Mouse (Mus musculus): ENCODE measurements around the gene Slc39a9. TPM values are rescaled to one million over a fixed set of nuclear protein-coding genes. Genes with fewer than 3 reads are reported as not detected.
A peak's percentile ranks its signal among the peaks of the same experiment; 100 is the strongest.

Gene Slc39a9
- total and polyA plus RNA-seq, 2 experiments from 2014 or later: 19.4 to 20.7 TPM

- peaks cover 13% of the 10 kb centered on the region; the same call in 1 of the 2 replicates for H3K4me1 ChIP-seq (ENCODE audit: insufficient read depth)
- no peak overlapping the region for H3K9ac ChIP-seq
- H3K9me3 ChIP-seq (ENCODE audit: low read length): no peaks in the 10 kb centered on the region
- DNase-seq (peak; percentile 83), ATAC-seq (peak; percentile 88)
- WGBS: 34% methylated on average over 6 of the region's 6 CpGs
- TF ChIP-seq CTCF (IDR thresholded peaks at IDR 0.05; ENCODE audit: low read depth): no peak
- no peak overlapping the region for H3K4me2 ChIP-seq (ENCODE audit: low read depth)
- H3K4me3 ChIP-seq (ENCODE audit: low read depth, low read length): no peak overlapping the region
- no peaks in the 10 kb centered on the region for H3K27me3 ChIP-seq (ENCODE audit: insufficient read depth, low read length)
- H3K36me3 ChIP-seq (ENCODE audit: insufficient read depth): no peaks in the 10 kb centered on the region
- no peak overlapping the region for H3K27ac ChIP-seq (ENCODE audit: low read depth, low read length)
Observed at GRCm38 (mm10) chr12:80706915-80707604, 63.4 kb downstream of the Slc39a9 start.

DNA sequence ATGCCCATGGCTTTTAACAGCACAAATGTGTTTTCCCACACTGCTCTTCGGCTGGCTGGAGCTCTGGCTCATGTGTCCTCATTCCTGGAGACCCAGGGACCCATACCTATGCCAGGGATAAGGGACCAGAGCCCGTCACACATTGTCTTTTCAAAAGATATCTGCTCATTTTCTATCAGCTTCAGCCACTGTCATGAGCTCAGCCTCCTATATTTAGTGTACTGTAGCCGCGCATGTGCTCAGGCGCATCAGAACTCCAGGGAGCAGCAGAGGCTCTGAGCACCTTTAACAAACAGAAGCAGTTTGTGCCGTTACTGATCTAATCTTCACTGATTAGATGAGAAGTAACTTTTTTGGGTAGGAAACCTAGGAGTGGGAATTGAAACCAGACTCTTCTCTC lies 72.2 kb downstream of the Slc39a9 start:
- WGBS: 77% methylated on average over 6 of the region's 6 CpGs
- Histone ChIP-seq H3K4me3 (ENCODE audit: low read depth, low read length) (no peak overlapping the region), H3K4me2 (ENCODE audit: low read depth) (no peak overlapping the region), H3K27ac (ENCODE audit: low read depth, low read length) (no peak overlapping the region), H3K4me1 (ENCODE audit: insufficient read depth) (no peaks in the 10 kb centered on the region), H3K27me3 (ENCODE audit: insufficient read depth, low read length) (no peaks in the 10 kb centered on the region), H3K9ac (no peak overlapping the region), H3K36me3 (ENCODE audit: insufficient read depth) (no peaks in the 10 kb centered on the region), H3K9me3 (ENCODE audit: low read length) (no peaks in the 10 kb centered on the region)
- ATAC-seq (no peak), DNase-seq (no peak)
- no peak for TF ChIP-seq CTCF (IDR thresholded peaks at IDR 0.05; ENCODE audit: low read depth)

GRCm38 (mm10) chr12:80719141-80719540 lies 75.5 kb downstream of the Slc39a9 start:
- WGBS: 75% methylated on average over 2 of the region's 2 CpGs
- no peaks in the 10 kb centered on the region for H3K27me3 ChIP-seq (ENCODE audit: insufficient read depth, low read length)
- H3K4me2 ChIP-seq (ENCODE audit: low read depth): no peak overlapping the region
- H3K4me3 ChIP-seq (ENCODE audit: low read depth, low read length): no peak overlapping the region
- TF ChIP-seq CTCF (IDR thresholded peaks at IDR 0.05; ENCODE audit: low read depth): no peak
- H3K27ac ChIP-seq (ENCODE audit: low read depth, low read length): no peak overlapping the region
- no peak overlapping the region for H3K9ac ChIP-seq
- ATAC-seq (no peak), DNase-seq (no peak)
- no peaks in the 10 kb centered on the region for H3K9me3 ChIP-seq (ENCODE audit: low read length)
- no peaks in the 10 kb centered on the region for H3K36me3 ChIP-seq (ENCODE audit: insufficient read depth)
- no peaks in the 10 kb centered on the region for H3K4me1 ChIP-seq (ENCODE audit: insufficient read depth)

- DNase-seq (no peak), ATAC-seq (no peak)
- no peak overlapping the region for H3K4me3 ChIP-seq (ENCODE audit: low read depth, low read length)
- H3K36me3 ChIP-seq (ENCODE audit: insufficient read depth): no peaks in the 10 kb centered on the region
- H3K27ac ChIP-seq (ENCODE audit: low read depth, low read length): no peak overlapping the region
- no peaks in the 10 kb centered on the region for H3K4me1 ChIP-seq (ENCODE audit: insufficient read depth)
- no peaks in the 10 kb centered on the region for H3K27me3 ChIP-seq (ENCODE audit: insufficient read depth, low read length)
- 59% methylated on average over 12 of the region's 12 CpGs for whole genome bisulfite sequencing
- no peak for TF ChIP-seq CTCF (IDR thresholded peaks at IDR 0.05; ENCODE audit: low read depth)
- no peak overlapping the region for H3K9ac ChIP-seq
- H3K4me2 ChIP-seq (ENCODE audit: low read depth): no peak overlapping the region
- no peaks in the 10 kb centered on the region for H3K9me3 ChIP-seq (ENCODE audit: low read length)
Observed at GRCm38 (mm10) chr12:80720507-80720906, 76.8 kb downstream of the Slc39a9 start.

GRCm38 (mm10) chr12:80721458-80721857 lies 77.8 kb downstream of the Slc39a9 start:
- no peak for TF ChIP-seq CTCF (IDR thresholded peaks at IDR 0.05; ENCODE audit: low read depth)
- Histone ChIP-seq H3K4me3 (ENCODE audit: low read depth, low read length) (no peak overlapping the region), H3K4me1 (ENCODE audit: insufficient read depth) (no peaks in the 10 kb centered on the region), H3K27me3 (ENCODE audit: insufficient read depth, low read length) (no peaks in the 10 kb centered on the region), H3K36me3 (ENCODE audit: insufficient read depth) (no peaks in the 10 kb centered on the region), H3K9me3 (ENCODE audit: low read length) (no peaks in the 10 kb centered on the region), H3K9ac (no peak overlapping the region), H3K27ac (ENCODE audit: low read depth, low read length) (no peak overlapping the region), H3K4me2 (ENCODE audit: low read depth) (no peak overlapping the region)
- ATAC-seq: no peak
- DNase-seq: no peak
- 87% methylated on average over 15 of the region's 15 CpGs for WGBS

DNA sequence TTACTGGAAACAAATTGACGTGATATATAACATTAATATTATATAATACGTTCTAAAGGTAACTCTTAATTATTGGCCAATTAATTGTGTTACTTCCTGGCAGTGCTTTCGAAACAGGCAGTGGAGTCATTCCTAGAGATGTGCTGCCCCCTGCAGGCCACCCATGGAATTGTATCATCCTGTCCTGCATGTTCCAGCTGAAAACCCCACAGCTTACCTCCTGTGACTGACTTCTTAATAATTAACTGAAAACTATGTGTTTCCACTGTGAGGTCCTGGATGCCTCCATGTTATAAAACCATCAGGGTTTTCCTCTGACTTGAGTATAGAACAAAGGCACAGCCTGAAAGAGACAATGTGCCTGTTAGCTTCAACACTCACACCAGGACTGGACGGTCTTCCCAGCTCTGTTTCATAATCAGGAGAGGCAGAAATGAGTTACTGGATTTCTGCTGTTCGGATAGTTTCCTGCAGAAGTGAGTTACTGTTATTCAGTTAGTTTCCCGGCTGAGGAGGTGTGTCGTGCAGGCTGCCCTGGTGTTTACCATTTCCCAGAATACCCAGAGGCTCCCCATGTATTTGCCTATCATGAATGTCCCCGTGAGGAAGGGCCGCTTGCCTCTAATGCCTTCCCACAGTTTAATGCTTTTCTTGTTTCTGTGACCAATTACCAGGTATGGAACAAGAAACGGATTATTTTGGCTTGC lies 81.3 kb downstream of the Slc39a9 start:
- Histone ChIP-seq H3K4me2 (ENCODE audit: low read depth) (no peak overlapping the region), H3K4me1 (ENCODE audit: insufficient read depth) (no peaks in the 10 kb centered on the region), H3K36me3 (ENCODE audit: insufficient read depth) (no peaks in the 10 kb centered on the region), H3K27ac (ENCODE audit: low read depth, low read length) (no peak overlapping the region), H3K9me3 (ENCODE audit: low read length) (no peaks in the 10 kb centered on the region), H3K27me3 (ENCODE audit: insufficient read depth, low read length) (no peaks in the 10 kb centered on the region), H3K9ac (no peak overlapping the region), H3K4me3 (ENCODE audit: low read depth, low read length) (no peak overlapping the region)
- peak; percentile 92 for TF ChIP-seq CTCF (IDR thresholded peaks at IDR 0.05; ENCODE audit: low read depth)
- WGBS: 26% methylated on average over 10 of the region's 10 CpGs
- DNase-seq (peak; percentile 85), ATAC-seq (no peak; the same call in 1 of the 2 replicates)

GRCm38 (mm10) chr12:80728207-80728606 lies 84.5 kb downstream of the Slc39a9 start:
- Histone ChIP-seq H3K4me2 (ENCODE audit: low read depth) (no peak overlapping the region), H3K9ac (no peak overlapping the region), H3K36me3 (ENCODE audit: insufficient read depth) (no peaks in the 10 kb centered on the region), H3K4me3 (ENCODE audit: low read depth, low read length) (no peak overlapping the region), H3K27me3 (ENCODE audit: insufficient read depth, low read length) (no peaks in the 10 kb centered on the region), H3K9me3 (ENCODE audit: low read length) (no peaks in the 10 kb centered on the region), H3K27ac (ENCODE audit: low read depth, low read length) (no peak overlapping the region), H3K4me1 (ENCODE audit: insufficient read depth) (no peaks in the 10 kb centered on the region)
- no peak for ATAC-seq
- DNase-seq: no peak
- TF ChIP-seq CTCF (IDR thresholded peaks at IDR 0.05; ENCODE audit: low read depth): no peak
- WGBS: 28% methylated on average over 1 of the region's 1 CpGs

Data from forebrain, postnatal 0 days (tissue).